Mouse (Mus musculus): ENCODE measurements around the gene Vat1. TPM values are rescaled to one million over a fixed set of nuclear protein-coding genes. Genes with fewer than 3 reads are reported as not detected.

Vat1 gene
- polyA plus RNA-seq, 1 experiment from 2014 or later, result 62.9 TPM

GRCm38 (mm10) chr11:101433396-101433795 lies 32.6 kb downstream of the Vat1 start:
- Histone ChIP-seq H3K4me2 (no peak overlapping the region), H3K36me3 (replicated peaks) (peaks cover 65% of the 10 kb centered on the region), H3K27ac (no peak overlapping the region), H3K4me3 (replicated peaks) (no peak overlapping the region), H3K4me1 (no peaks in the 10 kb centered on the region), H3K9me3 (no peaks in the 10 kb centered on the region), H3K27me3 (no peaks in the 10 kb centered on the region), H3K9ac (no peak overlapping the region)
- ATAC-seq (ENCODE audit: low FRiP score), result no peak
- WGBS, result 93% methylated on average over 13 of the region's 13 CpGs

DNA sequence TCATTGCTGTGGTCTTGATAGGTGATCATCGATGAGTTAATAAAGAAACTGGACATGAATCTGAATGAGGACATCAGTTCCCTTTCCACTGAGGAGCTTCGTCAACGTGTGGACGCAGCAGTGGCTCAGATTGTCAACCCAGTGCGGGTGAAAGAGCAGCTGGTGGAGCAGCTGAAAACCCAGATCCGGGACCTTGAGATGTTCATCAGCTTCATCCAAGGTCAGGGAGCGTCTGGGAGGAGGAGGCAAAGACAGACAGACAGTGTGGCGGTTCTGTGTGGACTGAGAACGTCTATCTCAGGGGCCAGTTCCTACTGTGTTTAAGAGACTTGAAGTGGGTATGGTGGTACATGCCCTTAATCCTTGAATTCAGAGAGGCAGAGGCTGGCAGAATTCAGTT lies 34.7 kb downstream of the Vat1 start:
- Histone ChIP-seq H3K9ac (no peak overlapping the region), H3K4me1 (peaks cover 9% of the 10 kb centered on the region), H3K9me3 (no peaks in the 10 kb centered on the region), H3K27me3 (no peaks in the 10 kb centered on the region), H3K27ac (no peak overlapping the region), H3K36me3 (replicated peaks) (peaks cover 65% of the 10 kb centered on the region), H3K4me3 (replicated peaks) (no peak overlapping the region), H3K4me2 (no peak overlapping the region)
- ATAC-seq (ENCODE audit: low FRiP score), result no peak
- WGBS, result 93% methylated on average over 9 of the region's 9 CpGs

GRCm38 (mm10) chr11:101426165-101426564 lies 39.9 kb downstream of the Vat1 start:
- ATAC-seq (ENCODE audit: low FRiP score), result no peak
- Histone ChIP-seq H3K9me3 (no peaks in the 10 kb centered on the region), H3K4me2 (peak overlapping the region; percentile 98), H3K27me3 (peaks cover 11% of the 10 kb centered on the region), H3K4me1 (peaks cover 30% of the 10 kb centered on the region), H3K27ac (no peak overlapping the region), H3K9ac (peak overlapping the region; percentile 88; the same call in 1 of the 2 replicates), H3K36me3 (replicated peaks) (peaks cover 19% of the 10 kb centered on the region), H3K4me3 (replicated peaks) (peak overlapping the region; percentile 99)
- WGBS, result 71% methylated on average over 8 of the region's 8 CpGs

DNA sequence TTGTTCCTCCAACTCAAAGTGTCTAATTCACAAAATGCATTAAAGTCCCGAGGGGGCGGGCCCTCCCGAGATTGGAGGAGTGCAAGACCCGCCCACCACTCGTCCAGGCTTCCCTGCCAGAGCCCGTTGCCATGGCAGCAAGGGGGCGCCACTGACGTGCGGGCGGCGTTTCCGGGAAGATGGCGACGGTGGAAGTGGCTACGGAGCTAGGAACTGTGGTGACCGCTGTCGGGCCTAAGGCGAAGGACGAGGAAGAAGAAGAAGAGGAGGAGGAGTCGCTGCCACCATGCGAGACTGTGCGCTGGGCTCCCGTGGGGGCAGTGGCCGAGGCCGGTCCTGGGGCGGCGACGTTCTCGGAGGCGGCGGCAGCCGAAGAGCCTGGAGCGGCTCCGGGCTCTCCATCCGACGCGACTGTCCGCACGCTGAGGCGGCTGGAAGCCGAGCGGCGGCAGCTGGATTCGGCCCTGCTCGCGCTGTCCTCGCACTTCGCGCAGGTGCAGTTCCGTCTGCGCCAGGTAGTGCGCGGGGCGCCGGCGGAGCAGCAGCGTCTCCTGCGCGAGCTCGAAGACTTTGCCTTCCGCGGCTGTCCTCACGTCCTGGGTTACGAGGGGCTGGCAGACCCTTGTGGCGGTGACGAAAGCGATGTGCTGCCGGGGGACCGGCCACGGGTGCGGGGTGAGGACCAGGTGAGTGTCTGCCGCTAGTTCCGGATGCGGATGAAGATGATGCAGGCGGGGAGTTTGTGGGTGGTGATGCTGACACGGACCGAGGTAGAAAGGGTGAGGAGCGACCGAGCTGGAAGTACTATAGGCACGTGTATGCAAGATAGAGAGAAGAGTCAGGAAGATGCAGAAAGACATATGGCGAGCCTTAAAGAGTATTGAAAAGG lies 40.9 kb downstream of the Vat1 start, which contains the start of the genes Rundc1 and Ptges3l:
Gene Rundc1, plus strand, starts transcription at position 161 of the 889 bp plus-strand sequence.
Gene Ptges3l, minus strand, starts transcription at position 409 of the 889 bp plus-strand sequence.
- H3K4me2 ChIP-seq, result peak within 1 kb of the TSS; percentile 98
- under 1% methylated on average over 81 of the region's 81 CpGs for WGBS
- peaks cover 11% of the 10 kb centered on the region for H3K27me3 ChIP-seq
- peaks cover 30% of the 10 kb centered on the region for H3K4me1 ChIP-seq
- H3K27ac ChIP-seq, result peak within 1 kb of the TSS; percentile 89
- H3K9me3 ChIP-seq, result no peaks in the 10 kb centered on the region
- peak; percentile 93 for ATAC-seq (ENCODE audit: low FRiP score)
- peaks cover 9% of the 10 kb centered on the region for H3K36me3 ChIP-seq (replicated peaks)
- H3K4me3 ChIP-seq (replicated peaks), result peak within 1 kb of the TSS; percentile 99
- peak within 1 kb of the TSS; percentile 88 for H3K9ac ChIP-seq

DNA sequence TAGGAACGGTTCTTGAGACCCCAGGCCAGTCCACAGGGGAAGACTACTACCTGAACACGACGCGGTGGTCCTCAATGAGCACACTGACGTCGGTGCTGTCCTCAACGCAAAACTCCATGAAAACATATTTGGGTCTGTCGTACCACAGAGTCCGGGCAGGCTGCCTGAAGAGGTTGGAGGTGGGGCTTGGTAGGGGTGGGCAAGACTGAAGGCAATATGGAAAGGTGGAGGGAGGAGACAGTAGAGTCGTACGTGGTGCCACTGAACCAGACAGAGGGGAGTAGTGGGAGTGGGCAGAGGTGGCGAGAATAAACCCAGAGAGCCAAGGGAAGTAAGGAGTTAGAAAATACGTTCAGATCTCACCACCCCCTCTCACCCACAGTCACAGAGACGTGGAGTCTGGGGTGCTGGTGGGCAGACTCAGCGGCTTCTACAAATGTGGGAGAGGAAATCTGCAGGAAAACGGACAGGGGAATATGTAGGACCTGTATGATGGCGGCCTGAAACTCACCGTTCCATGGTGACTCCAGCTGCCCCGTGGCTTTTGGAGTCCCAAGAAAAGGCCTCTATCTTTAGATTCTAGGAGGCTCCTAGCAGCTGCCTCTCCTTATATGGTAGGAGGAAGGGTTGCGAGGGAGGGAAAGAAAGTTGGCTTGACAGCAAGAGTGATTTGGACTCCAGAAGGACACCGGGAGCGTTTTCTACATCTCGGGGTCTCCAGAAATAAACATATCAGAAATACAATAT lies 41.8 kb downstream of the Vat1 start, which contains the start of gene Gm27029:
Gene Gm27029, minus strand, starts transcription at position 692 of the 747 bp plus-strand sequence.
- Histone ChIP-seq H3K4me3 (replicated peaks) (peak within 1 kb of the TSS; percentile 99), H3K4me2 (peak within 1 kb of the TSS; percentile 98), H3K4me1 (peaks cover 30% of the 10 kb centered on the region), H3K27me3 (peaks cover 11% of the 10 kb centered on the region), H3K9me3 (no peaks in the 10 kb centered on the region), H3K9ac (peak within 1 kb of the TSS; percentile 88), H3K27ac (peak within 1 kb of the TSS; percentile 89), H3K36me3 (replicated peaks) (peaks cover under 1% of the 10 kb centered on the region; the same call in 1 of the 2 replicates)
- peak; percentile 36 for ATAC-seq (ENCODE audit: low FRiP score)
- WGBS, result 5% methylated on average over 23 of the region's 23 CpGs

DNA sequence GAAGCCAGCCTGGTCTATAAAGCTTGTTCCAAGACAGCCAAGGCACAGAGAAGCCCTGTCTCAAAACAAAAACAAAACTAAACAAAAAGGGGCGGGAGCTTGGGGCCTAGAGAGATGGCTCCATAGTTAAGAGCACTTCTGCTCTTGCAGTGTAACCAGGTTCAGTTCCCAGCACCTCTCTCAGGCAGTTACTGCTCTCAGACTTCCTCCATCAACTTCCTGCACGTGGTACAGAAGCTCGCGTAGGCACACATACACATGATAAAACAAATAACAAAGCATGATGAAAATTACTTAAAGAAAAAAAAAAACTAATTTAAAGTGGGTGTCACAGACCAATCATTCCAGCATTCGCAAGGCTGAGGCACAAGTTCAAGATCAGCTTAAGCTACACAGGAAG lies 45.9 kb downstream of the Vat1 start:
- Histone ChIP-seq H3K9me3 (no peaks in the 10 kb centered on the region), H3K9ac (no peak overlapping the region), H3K36me3 (replicated peaks) (no peaks in the 10 kb centered on the region), H3K27me3 (peaks cover 11% of the 10 kb centered on the region), H3K27ac (no peak overlapping the region), H3K4me2 (no peak overlapping the region), H3K4me3 (replicated peaks) (no peak overlapping the region), H3K4me1 (peaks cover 18% of the 10 kb centered on the region)
- ATAC-seq (ENCODE audit: low FRiP score), result no peak
- WGBS, result 90% methylated on average over 5 of the region's 5 CpGs

GRCm38 (mm10) chr11:101419610-101420009 lies 46.4 kb downstream of the Vat1 start:
- Histone ChIP-seq H3K36me3 (replicated peaks) (no peaks in the 10 kb centered on the region), H3K9me3 (no peaks in the 10 kb centered on the region), H3K4me1 (peaks cover 17% of the 10 kb centered on the region), H3K27me3 (peaks cover 11% of the 10 kb centered on the region), H3K27ac (no peak overlapping the region), H3K4me3 (replicated peaks) (no peak overlapping the region), H3K4me2 (no peak overlapping the region), H3K9ac (no peak overlapping the region)
- no peak for ATAC-seq (ENCODE audit: low FRiP score)
- WGBS, result 26% methylated on average over 3 of the region's 3 CpGs

GRCm38 (mm10) chr11:101418991-101419390 lies 47.0 kb downstream of the Vat1 start:
- Histone ChIP-seq H3K9me3 (no peaks in the 10 kb centered on the region), H3K27me3 (peaks cover 8% of the 10 kb centered on the region), H3K9ac (no peak overlapping the region), H3K36me3 (replicated peaks) (peaks cover under 1% of the 10 kb centered on the region; the same call in 1 of the 2 replicates), H3K4me1 (peaks cover 11% of the 10 kb centered on the region), H3K27ac (no peak overlapping the region), H3K4me2 (no peak overlapping the region), H3K4me3 (replicated peaks) (no peak overlapping the region)
- ATAC-seq (ENCODE audit: low FRiP score), result no peak
- 64% methylated on average over 6 of the region's 6 CpGs for WGBS

GRCm38 (mm10) chr11:101417101-101417855 lies 48.8 kb downstream of the Vat1 start, which contains the start of gene Aarsd1:
TSS of gene Aarsd1 (minus strand) at chr11:101417615.
- Histone ChIP-seq H3K4me1 (peaks cover 8% of the 10 kb centered on the region), H3K27me3 (no peaks in the 10 kb centered on the region), H3K9ac (peak within 1 kb of the TSS; percentile 87), H3K9me3 (no peaks in the 10 kb centered on the region), H3K36me3 (replicated peaks) (peaks cover 17% of the 10 kb centered on the region), H3K27ac (peak within 1 kb of the TSS; percentile 82), H3K4me2 (peak within 1 kb of the TSS; percentile 89), H3K4me3 (replicated peaks) (peak within 1 kb of the TSS; percentile 84)
- peak; percentile 86 for ATAC-seq (ENCODE audit: low FRiP score)
- 1% methylated on average over 45 of the region's 45 CpGs for WGBS

GRCm38 (mm10) chr11:101416433-101417100 lies 49.5 kb downstream of the Vat1 start:
- peak overlapping the region; percentile 87 for H3K9ac ChIP-seq
- no peaks in the 10 kb centered on the region for H3K27me3 ChIP-seq
- H3K36me3 ChIP-seq (replicated peaks), result peaks cover 24% of the 10 kb centered on the region
- no peak; the same call in 1 of the 2 replicates for ATAC-seq (ENCODE audit: low FRiP score)
- peak overlapping the region; percentile 89 for H3K4me2 ChIP-seq
- peak overlapping the region; percentile 84 for H3K4me3 ChIP-seq (replicated peaks)
- H3K27ac ChIP-seq, result peak overlapping the region; percentile 82
- peaks cover 8% of the 10 kb centered on the region for H3K4me1 ChIP-seq
- no peaks in the 10 kb centered on the region for H3K9me3 ChIP-seq
- WGBS, result 2% methylated on average over 11 of the region's 11 CpGs

DNA sequence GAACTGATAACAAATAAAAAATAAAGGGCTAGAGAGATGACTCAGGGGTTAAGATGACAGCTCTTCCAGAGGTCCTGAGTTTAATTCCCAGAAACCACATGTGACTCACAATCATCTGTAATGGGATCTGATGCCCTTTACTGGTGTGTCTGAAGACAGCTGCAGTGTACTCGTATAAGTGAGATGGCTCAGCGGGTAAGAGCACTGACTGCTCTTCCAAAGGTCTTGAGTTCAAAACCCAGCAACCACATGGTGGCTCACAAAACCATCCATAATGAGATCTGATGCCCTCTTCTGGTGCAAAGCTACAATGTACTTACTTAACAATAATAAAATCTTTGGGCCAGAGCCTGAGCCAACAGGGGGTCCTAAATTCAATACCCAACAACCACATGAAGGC lies 50.7 kb downstream of the Vat1 start:
- Histone ChIP-seq H3K9me3 (no peaks in the 10 kb centered on the region), H3K27me3 (no peaks in the 10 kb centered on the region), H3K4me3 (replicated peaks) (no peak overlapping the region), H3K27ac (no peak overlapping the region), H3K36me3 (replicated peaks) (peaks cover 37% of the 10 kb centered on the region), H3K4me1 (peaks cover 8% of the 10 kb centered on the region), H3K4me2 (no peak overlapping the region), H3K9ac (no peak overlapping the region)
- ATAC-seq (ENCODE audit: low FRiP score), result no peak
- 90% methylated on average over 2 of the region's 2 CpGs for WGBS
